Mouse (Mus musculus) G1E (cell line): Measurements from ENCODE around the gene Gm13199. TPM values are rescaled to one million over a fixed set of nuclear protein-coding genes. Genes with fewer than 3 reads are reported as not detected.

Experiments used
- ATAC-seq: 2 replicates; pipeline ENCODE4 v1.8.0; 2016; ENCODE audit warnings: mild to moderate bottlenecking; ENCODE audit not compliant: insufficient number of reproducible peaks, poor library complexity, low FRiP score, severe bottlenecking; ENCODE audit errors: extremely low read depth
- DNase-seq: peaks from one replicate; pipeline ENCODE4 v3.0.0; 2012; ENCODE audit warnings: low spot score
- H3K27me3 ChIP-seq: 2 replicates; pipeline ENCODE4 v1.6.1; 2012; ENCODE audit warnings: mild to moderate bottlenecking, low read length, inconsistent platforms; ENCODE audit not compliant: insufficient read depth
- H3K36me3 ChIP-seq: replicated peaks from 2 replicates; pipeline ENCODE3; 2012; ENCODE audit warnings: mild to moderate bottlenecking, inconsistent platforms
- H3K4me1 ChIP-seq: 2 replicates; pipeline ENCODE4 v1.6.1; 2012; ENCODE audit warnings: low read depth, low read length, inconsistent platforms, mixed read lengths; ENCODE audit not compliant: insufficient read depth
- H3K4me3 ChIP-seq: 2 replicates; pipeline ENCODE4 v1.5.1; 2012; ENCODE audit warnings: low read depth, mild to moderate bottlenecking, inconsistent platforms, low read length, moderate library complexity, mixed read lengths
- H3K9me3 ChIP-seq: replicated peaks from 2 replicates; pipeline ENCODE4 v1.6.1; 2012; ENCODE audit warnings: inconsistent platforms
- CTCF ChIP-seq: IDR thresholded peaks from 2 replicates; pipeline ENCODE4 v1.5.1; 2012; ENCODE audit warnings: low read depth, low read length, inconsistent platforms, mixed read lengths
- GATA1 ChIP-seq: IDR thresholded peaks from 2 replicates; pipeline ENCODE4 v1.6.1; 2012; ENCODE audit warnings: borderline replicate concordance, low read length, inconsistent platforms, mixed read lengths
- GATA2 ChIP-seq: IDR thresholded peaks from 2 replicates; pipeline ENCODE4 v1.6.1; 2012; ENCODE audit warnings: low read depth, low read length, inconsistent platforms, borderline replicate concordance
- POLR2AphosphoS5 ChIP-seq: IDR thresholded peaks from 2 replicates; pipeline ENCODE4 v1.6.1; 2012; ENCODE audit warnings: low read depth, low read length, inconsistent platforms; ENCODE audit not compliant: insufficient replicate concordance
- TAL1 ChIP-seq: conservative IDR thresholded peaks from 2 replicates; pipeline ENCODE4 v1.6.1; 2012; ENCODE audit warnings: low read depth, low read length, inconsistent platforms, mixed read lengths
- polyA plus RNA-seq: library from polyadenylated mRNA; stranded (reverse); fragments of >175 nt; gene quantifications from 2 replicates; pipeline ENCODE4 v1.2.3, GENCODE M21; 2012
- total RNA-seq, 2 experiments: library from RNA; stranded (forward) in 1 of 2; stranded (reverse) in 1 of 2; fragments of 200-1000 nt in 1 of 2; fragments of >200 nt in 1 of 2; fragmentation: Nextera tagmentation in 1 of 2; gene quantifications; 2 replicates each; pipeline ENCODE4 v1.2.3; 2014 to 2017

Gm13199 gene
- total and polyA plus RNA-seq, 3 experiments = 0.82 TPM; not detected in 2

DNA sequence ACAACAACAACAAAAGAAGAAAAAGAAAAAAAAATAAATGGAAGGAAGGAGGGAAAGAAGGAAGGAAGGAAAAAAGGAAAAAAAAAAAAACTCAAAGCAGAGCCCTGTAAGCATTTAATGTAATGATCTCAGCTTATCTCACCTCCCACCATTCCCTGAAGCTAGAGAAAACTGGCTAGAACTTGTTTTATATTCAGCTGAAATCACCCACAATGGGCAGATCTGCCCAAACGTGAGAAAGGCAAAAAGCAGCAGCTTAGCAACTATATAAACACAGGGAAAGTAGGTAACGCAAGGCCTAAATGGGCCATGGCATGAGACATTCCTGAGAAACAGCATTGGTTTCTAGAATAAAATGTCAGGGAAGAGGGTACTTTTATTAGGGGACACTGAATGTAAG is 26.7 kb upstream of the Gm13199 start:
- H3K4me3 ChIP-seq = no peak overlapping the region
- peaks cover 22% of the 10 kb centered on the region for H3K4me1 ChIP-seq
- H3K9me3 ChIP-seq = no peaks in the 10 kb centered on the region
- TF ChIP-seq GATA2 = no peak
- TF ChIP-seq CTCF = no peak
- TF ChIP-seq GATA1 = no peak
- no peak for TF ChIP-seq TAL1
- no peak for TF ChIP-seq POLR2AphosphoS5
- no peaks in the 10 kb centered on the region for H3K27me3 ChIP-seq
- DNase-seq (no peak), ATAC-seq (no peak)
- peaks cover 73% of the 10 kb centered on the region for H3K36me3 ChIP-seq

DNA sequence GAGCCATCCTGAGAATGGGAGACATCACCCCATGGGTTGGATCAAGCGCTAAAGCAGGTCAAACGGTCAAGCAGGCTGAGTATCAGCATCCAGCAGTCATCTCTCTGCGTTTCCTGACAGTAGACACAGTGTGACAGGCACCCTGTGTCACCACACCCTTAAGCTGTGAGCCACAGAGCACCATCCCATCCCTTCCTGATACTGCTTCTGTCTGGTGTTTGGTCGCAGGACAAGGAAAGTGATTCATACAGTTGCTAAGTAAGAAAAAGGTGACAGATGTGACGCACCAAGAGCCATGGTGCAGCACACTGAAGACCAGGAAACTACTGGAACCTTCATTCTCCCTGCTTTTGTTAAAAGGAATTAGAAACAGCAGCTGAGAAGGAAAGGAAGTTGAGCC is 26.1 kb upstream of the Gm13199 start:
- no peak for TF ChIP-seq GATA2
- TF ChIP-seq POLR2AphosphoS5 = no peak
- TF ChIP-seq GATA1 = no peak
- TF ChIP-seq CTCF = no peak
- no peak for TF ChIP-seq TAL1
- H3K27me3 ChIP-seq = no peaks in the 10 kb centered on the region
- peaks cover 77% of the 10 kb centered on the region for H3K36me3 ChIP-seq
- peaks cover 18% of the 10 kb centered on the region for H3K4me1 ChIP-seq
- no peak for ATAC-seq
- DNase-seq = no peak
- no peaks in the 10 kb centered on the region for H3K9me3 ChIP-seq
- no peak overlapping the region for H3K4me3 ChIP-seq

DNA sequence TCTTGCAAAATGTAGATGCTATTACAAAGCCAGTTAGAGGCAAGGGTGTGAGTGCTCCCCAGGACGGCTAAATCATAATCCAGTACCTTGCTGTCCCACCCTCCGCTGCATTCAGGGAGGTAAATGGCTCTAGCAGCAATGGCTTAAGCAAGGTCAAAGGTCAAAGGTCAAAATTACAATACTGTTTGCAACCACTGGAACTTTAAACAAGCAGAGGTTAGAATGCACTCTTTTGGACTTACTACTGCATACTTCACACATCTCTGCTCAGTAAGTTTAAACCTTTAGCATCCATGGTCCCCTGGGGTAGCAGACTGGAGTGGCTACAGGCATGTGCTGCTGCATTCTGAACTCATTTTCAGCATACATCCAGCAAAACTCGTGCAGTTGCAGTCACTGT is 14.7 kb upstream of the Gm13199 start:
- Histone ChIP-seq H3K4me1 (peaks cover 2% of the 10 kb centered on the region; the same call in 1 of the 2 replicates), H3K27me3 (no peaks in the 10 kb centered on the region), H3K36me3 (peaks cover 89% of the 10 kb centered on the region), H3K4me3 (no peak overlapping the region), H3K9me3 (no peaks in the 10 kb centered on the region)
- ATAC-seq = no peak
- DNase-seq = no peak
- no peak for TF ChIP-seq GATA2
- no peak for TF ChIP-seq GATA1
- TF ChIP-seq POLR2AphosphoS5 = no peak
- TF ChIP-seq TAL1 = no peak
- no peak for TF ChIP-seq CTCF

DNA sequence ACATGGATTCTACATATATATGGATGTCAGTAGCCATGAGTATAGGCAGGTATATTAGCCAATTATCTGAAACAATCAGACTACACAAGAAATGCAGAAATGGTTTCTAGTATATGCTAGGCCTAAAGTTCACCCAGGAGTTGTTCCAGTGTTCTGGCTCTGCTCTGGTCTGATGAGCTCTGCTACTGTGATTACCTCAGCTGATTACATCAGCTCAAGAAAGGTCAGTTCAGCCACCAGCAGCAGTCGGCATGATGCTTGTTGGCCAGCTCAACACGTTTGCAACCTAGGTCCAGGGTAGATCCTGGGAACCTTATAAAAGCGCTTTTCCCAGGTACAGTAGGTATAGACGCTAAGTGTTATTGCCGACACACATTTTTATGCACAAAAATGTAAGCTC is 7.0 kb upstream of the Gm13199 start:
- TF ChIP-seq GATA2 = no peak
- TF ChIP-seq POLR2AphosphoS5 = no peak
- TF ChIP-seq GATA1 = no peak
- no peak for TF ChIP-seq TAL1
- no peak for TF ChIP-seq CTCF
- DNase-seq = no peak
- Histone ChIP-seq H3K36me3 (peaks cover 85% of the 10 kb centered on the region), H3K27me3 (no peaks in the 10 kb centered on the region), H3K9me3 (no peaks in the 10 kb centered on the region), H3K4me1 (no peaks in the 10 kb centered on the region), H3K4me3 (no peak overlapping the region)
- no peak for ATAC-seq

DNA sequence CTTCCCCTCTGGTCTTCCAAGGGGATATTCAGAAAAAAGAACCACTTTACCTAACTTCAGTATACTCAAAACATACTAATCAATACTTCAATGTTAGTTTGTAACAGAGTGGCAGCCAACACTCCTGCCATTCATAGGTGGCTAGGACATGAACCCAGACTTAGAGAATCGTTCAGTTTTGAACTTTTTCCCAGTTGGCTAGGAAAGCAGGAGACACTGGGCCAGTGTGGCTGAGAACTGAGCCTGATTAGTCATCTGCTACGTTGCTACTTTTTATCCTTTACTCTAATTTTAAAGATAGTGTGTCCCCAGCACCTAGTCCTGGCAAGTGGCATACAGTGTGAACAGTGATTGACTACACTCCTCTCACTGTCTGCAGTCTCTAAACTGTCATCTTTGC is 4.9 kb upstream of the Gm13199 start:
- Histone ChIP-seq H3K36me3 (peaks cover 85% of the 10 kb centered on the region), H3K27me3 (no peaks in the 10 kb centered on the region), H3K4me1 (no peaks in the 10 kb centered on the region), H3K9me3 (no peaks in the 10 kb centered on the region), H3K4me3 (no peak overlapping the region)
- no peak for TF ChIP-seq TAL1
- TF ChIP-seq GATA1 = no peak
- TF ChIP-seq CTCF = no peak
- TF ChIP-seq POLR2AphosphoS5 = no peak
- TF ChIP-seq GATA2 = no peak
- no peak for ATAC-seq
- no peak for DNase-seq

DNA sequence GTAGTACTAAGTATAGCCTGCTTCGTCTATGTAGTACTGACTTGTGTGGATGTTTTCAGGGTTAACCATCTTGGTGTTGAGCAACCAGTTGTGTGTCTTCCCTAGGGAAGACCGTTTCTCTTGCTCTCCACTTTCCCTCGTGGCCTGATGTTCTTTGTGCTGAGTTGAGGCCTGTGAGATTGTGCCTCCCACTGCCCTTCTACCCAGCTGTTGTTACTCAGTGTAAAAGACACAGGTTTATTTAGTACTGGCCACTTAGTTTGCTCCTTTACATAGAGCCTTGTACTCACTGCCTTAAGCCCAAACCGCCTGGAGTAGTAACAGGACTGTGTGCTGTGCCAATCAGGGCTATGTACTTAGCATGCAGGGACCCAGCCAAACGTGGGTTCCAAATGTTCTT is 10.9 kb downstream of the Gm13199 start:
- no peak overlapping the region for H3K4me3 ChIP-seq
- TF ChIP-seq POLR2AphosphoS5 = no peak
- TF ChIP-seq GATA2 = no peak
- TF ChIP-seq TAL1 = no peak
- TF ChIP-seq CTCF = no peak
- no peak for TF ChIP-seq GATA1
- no peak for ATAC-seq
- H3K27me3 ChIP-seq = no peaks in the 10 kb centered on the region
- peaks cover 54% of the 10 kb centered on the region for H3K4me1 ChIP-seq
- H3K9me3 ChIP-seq = no peaks in the 10 kb centered on the region
- peaks cover 82% of the 10 kb centered on the region for H3K36me3 ChIP-seq
- no peak for DNase-seq
